Mouse (Mus musculus) thymus, adult 18-20 months (tissue): Measurements from ENCODE around the gene Slc22a5.
"Not testable (repeated sequence)": the region's sequence is repeated elsewhere in the genome, so short reads cannot be mapped to it uniquely, and the experiment has no call there.

Experiments used
- DNase-seq, 2 experiments: peaks; one replicate each; pipeline ENCODE4 v3.0.0; 2022; ENCODE audit warnings: mixed read lengths in 2 of 2

Slc22a5 gene

DNA sequence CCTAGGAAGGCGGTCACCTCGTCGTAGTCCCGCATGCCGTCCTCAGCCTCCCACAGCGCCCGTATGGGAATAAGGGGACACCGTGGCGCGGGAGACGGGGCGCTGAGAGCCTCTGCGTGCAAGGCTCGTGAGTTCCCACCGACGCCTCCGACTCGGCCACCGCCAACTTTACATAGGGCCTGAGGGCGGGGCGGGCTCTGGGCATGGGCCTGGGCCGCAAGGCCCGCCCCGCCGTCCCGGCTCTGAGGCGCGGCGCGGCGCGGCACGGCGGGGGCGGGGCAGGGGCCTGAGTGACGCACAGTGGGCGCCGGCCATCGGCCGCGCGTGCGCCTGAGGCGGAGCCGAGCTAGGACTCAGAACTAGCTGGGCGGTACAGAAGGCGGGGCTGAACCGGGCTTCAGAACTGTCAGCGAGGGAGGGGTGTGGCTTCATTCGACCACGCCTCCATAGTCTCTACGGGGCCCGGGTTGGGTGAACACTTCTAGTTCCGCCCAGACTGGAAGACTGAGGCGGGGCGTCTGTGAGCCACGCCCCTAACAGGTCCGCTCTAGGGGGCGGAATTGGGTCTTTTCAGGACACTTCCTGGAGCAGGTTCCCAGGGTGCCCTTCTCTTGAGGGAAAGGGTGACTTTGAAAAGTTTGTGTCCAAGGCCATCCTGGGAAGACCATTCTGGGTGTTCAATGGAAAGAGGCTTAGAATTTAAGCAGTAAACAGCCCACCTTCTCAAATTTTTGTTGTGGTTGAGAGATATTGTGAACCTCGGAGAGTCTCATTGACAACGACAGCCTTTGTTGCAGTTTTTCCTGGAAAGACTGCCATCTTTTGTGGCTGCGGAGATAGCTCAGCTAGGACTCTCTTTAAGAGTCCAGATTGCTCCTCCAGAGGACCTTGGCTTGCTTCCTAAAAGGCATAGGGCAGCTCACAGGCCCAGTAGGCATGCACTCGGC, at the start of gene Slc22a5:
Gene Slc22a5 (minus strand): TSS at position 156 of the 947 bp plus-strand sequence.
- DNase-seq = peak; percentile 97 to 98

DNA sequence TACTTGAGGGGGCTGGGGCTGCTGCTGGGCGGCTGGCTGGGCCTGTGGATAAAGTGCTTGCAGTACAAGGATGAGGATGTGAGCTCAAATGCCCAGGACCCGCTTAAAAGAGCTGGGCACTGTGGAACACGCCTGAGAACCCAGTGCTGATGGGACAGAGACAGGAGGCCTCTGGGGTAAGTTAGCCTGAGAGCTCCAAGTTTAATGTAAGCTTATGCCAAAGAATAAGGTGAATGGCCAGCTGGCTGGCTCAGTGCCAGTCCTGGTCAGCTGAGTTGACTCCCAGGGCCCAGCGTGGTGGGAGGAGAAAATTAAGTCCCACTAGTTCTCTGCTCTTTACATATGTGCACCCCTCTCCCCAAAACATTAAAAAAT, 40.5 kb upstream of the Slc22a5 start:
- DNase-seq = not testable (repeated sequence)

- DNase-seq = peak; percentile 5 to 10
These were observed 39.9 kb upstream of the Slc22a5 start for GRCm38 (mm10) chr11:53931091-53931943.

GRCm38 (mm10) chr11:53929741-53930140, 38.3 kb upstream of the Slc22a5 start:
- DNase-seq = no peak

DNA sequence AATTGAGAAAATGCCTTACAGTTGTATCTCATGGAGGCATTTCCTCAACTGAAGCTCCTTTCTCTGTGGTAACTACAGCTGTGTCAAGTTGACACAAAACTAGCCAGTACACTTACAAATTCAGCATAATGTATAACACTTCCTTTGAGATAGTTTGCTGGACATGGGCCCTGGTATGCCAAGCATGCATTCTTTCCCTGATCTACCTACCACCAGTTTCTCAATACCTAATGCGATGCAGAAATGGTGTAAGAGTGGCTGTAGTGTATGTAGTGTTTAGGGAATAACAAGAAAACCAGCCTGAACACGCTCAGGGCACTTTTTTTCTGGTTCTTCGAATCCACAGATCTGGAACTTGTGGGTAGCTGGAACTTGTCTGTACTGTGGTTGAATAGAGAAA, 37.1 kb upstream of the Slc22a5 start:
- DNase-seq = no peak

DNA sequence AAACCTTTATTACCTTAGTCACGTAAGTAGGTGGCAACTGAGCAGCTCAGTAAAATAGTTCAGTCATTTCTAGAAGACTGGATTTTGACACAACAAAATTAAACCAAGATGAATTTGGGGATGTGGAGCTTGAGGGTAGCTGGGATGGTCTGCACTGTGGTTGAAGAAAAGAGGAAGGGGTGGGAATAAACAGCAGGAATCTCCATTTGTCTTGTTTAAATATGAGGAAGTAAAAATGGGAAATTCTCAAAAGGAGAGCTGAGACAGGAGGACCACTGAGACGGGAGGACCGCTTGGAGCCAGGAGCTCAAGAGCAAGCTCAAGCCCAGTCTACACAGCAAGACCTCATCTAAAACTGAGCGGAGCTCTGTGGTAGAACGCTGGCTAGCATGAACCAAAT, 34.8 kb upstream of the Slc22a5 start:
- no peak for DNase-seq

DNA sequence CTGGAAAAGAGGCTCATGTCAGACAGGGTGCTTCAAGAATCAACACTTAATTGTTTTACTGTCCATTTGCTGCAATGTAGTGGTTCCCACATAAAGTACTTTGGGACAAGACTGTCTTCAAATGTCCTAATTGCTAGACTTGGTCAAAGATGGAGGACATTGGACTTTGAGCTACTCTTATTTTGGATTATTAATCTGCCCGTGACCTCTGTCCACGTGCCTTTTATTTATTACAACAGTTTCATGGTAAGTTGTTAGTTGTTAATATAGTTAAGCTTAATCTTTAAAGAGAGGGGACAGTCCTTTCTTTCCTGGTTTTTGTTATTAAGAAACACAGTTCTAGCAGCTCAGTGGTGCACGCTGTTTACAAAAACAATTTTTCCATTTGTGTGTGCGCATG, 27.4 kb upstream of the Slc22a5 start:
- no peak for DNase-seq

DNA sequence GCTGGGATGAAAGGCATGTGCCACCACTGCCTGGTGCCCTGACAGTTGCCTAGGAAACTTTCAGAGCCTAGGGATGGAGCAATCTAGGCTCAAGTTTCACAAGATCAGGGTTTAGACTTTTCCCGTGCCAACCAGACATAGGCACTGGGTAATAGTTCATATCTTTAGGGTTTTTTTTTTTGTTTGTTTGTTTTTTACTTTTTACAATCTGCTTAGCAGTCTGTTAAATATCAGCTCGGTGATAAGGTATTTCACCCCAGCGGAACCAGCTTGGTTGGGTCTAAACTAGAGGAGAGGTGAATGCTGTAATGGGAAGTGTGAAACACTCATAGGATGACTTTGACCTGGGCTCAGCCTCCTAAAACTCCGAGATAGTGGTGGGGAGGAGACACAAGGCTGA, 19.6 kb upstream of the Slc22a5 start:
- DNase-seq = no peak

- DNase-seq = no peak
These were observed 17.2 kb upstream of the Slc22a5 start for GRCm38 (mm10) chr11:53908686-53909085.

DNA sequence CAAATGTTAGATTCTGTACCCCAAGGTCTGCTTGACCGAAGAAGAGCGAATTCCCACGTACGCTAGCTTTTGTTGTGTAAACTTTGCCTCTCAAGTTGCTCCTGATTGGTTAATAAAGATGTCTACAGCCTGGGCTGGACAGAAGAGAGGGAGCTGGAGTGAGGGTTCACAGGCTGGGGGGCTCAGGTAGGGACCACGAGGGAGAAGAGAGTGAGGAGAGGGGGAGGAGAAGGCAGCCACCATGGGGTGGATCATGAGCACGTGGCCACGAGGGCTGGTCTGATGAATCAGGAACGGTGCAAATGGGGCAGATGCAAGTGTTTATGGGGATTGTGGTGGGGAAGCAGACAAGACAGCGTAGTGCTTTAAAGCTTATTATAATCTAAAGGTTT, 13.1 kb upstream of the Slc22a5 start:
- no peak for DNase-seq

GRCm38 (mm10) chr11:53903781-53904533, 12.5 kb upstream of the Slc22a5 start:
- no peak for DNase-seq

- DNase-seq = no peak
These were observed 11.3 kb upstream of the Slc22a5 start for GRCm38 (mm10) chr11:53902741-53903140.

- DNase-seq = no peak
These were observed 9.5 kb upstream of the Slc22a5 start for GRCm38 (mm10) chr11:53900991-53901390.

- DNase-seq = no peak
These were observed 8.5 kb upstream of the Slc22a5 start for GRCm38 (mm10) chr11:53899981-53900380.

DNA sequence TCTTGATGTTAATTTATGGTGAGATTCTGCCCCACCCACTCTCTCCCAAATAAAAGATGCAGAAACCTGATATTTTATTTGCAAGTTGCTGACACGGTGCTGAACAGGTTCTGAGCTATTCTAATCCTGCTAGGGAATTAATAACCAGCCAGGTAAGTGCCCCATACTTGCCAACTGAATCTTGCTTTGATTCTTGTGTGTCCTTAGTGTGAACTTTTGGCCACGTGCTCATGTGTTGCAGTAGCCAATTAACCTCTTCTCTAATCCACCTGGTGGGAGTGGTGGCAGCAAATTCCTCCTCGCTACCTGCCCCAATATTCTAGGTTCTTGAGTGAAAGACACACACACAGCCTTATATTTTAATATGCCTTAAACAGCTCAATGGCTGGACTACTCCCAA, 7.5 kb upstream of the Slc22a5 start:
- no peak for DNase-seq

GRCm38 (mm10) chr11:53896935-53897334, 5.5 kb upstream of the Slc22a5 start:
- no peak for DNase-seq

- no peak for DNase-seq
These were observed 2.0 kb upstream of the Slc22a5 start for GRCm38 (mm10) chr11:53893451-53893850.

- DNase-seq = peak; percentile 28 to 57
These were observed 1.4 kb upstream of the Slc22a5 start for GRCm38 (mm10) chr11:53892716-53893416.

GRCm38 (mm10) chr11:53890906-53891504, 455 bp downstream of the Slc22a5 start:
- no peak for DNase-seq

DNA sequence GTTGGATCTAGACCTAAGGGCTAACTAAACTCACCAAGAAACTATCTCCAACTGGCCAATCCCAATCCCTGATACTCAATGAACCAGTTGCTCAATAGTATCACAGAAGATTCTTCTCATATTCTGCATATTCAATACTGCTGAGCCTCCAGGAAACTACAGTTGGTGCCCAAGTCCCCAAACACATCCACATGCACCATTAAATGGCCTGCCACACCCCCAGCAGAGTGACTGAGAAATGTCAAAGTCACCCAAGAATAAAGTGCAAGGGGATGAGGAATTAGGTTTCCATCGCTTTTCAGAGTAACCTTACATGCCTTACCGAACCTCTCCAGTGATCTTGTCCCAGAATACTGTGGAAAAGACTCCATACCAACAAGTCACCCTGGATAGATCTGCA, 1.2 kb downstream of the Slc22a5 start:
- no peak for DNase-seq

GRCm38 (mm10) chr11:53889091-53889645, 2.3 kb downstream of the Slc22a5 start:
- no peak for DNase-seq

DNA sequence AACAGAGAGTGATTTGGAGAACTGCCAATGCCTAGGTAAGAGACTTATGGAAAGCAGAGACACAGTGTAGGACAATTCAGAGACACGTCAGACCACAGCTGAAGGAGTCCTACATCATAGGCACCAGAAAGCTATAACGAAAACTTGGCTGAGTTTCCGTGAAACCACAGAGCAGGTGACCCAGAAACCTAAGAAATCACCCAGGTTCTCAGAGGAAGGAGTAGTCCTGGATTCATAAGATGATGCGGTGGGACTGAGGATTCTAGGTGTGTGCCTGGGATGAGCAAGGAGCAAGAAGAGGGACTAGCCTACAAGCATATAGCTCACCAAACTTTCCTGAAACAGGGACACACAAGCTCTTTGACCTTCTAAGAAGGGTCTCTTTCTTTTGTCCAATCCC, 3.2 kb downstream of the Slc22a5 start:
- DNase-seq = no peak
